Mouse (Mus musculus) left cerebral cortex, postnatal 14 days (tissue): ENCODE results near the gene Ctnna3. TPM values are rescaled to one million over a fixed set of nuclear protein-coding genes. Genes with fewer than 3 reads are reported as not detected.

Source experiments
- DNase-seq, 2 experiments: peaks; one replicate each; pipeline ENCODE4 v3.0.0; 2021 to 2022; ENCODE audit warnings: low spot score in 2 of 2, mixed read lengths in 1 of 2
- intact Hi-C: fragments of 180-260 bp; cut with DNase I; formaldehyde crosslinking; loops from one replicate; pipeline ENCODE4 v1.15.1; 2025
- total RNA-seq, 2 experiments: library from RNA; stranded (reverse); gene quantifications; 2 replicates each; pipeline ENCODE4 v1.2.3; 2021

The Ctnna3 gene
- total RNA-seq, 2 experiments from 2014 or later = 1.0 to 2.0 TPM

- DNase-seq = no peak
- intact Hi-C loops = no loop called here
Measured at GRCm38 (mm10) chr10:63457292-63458128, 27.6 kb downstream of the Ctnna3 start.

- intact Hi-C loops = no loop called here
- DNase-seq = no peak
Measured at GRCm38 (mm10) chr10:63460935-63461334, 31.0 kb downstream of the Ctnna3 start.

GRCm38 (mm10) chr10:63472473-63472872, 42.6 kb downstream of the Ctnna3 start:
- intact Hi-C loops = no loop called here
- no peak for DNase-seq

- intact Hi-C loops = loop anchor here (5.0 kb wide), 1 partner anchor 49 kb away; no protein-coding TSS in a partner anchor
Measured at GRCm38 (mm10) chr10:63476167-63476647, 46.3 kb downstream of the Ctnna3 start.

GRCm38 (mm10) chr10:63478946-63479345, 49.0 kb downstream of the Ctnna3 start:
- DNase-seq = no peak
- intact Hi-C loops = loop anchor here (5.0 kb wide), 1 partner anchor 52 kb away; no protein-coding TSS in a partner anchor

More at GRCm38 (mm10) chr10:63476167-63476647, 46.3 kb downstream of the Ctnna3 start:
- peak; percentile 54 to 73 for DNase-seq

- DNase-seq = no peak
- intact Hi-C loops = no loop called here
Measured at GRCm38 (mm10) chr10:63480066-63480465, 50.2 kb downstream of the Ctnna3 start.

GRCm38 (mm10) chr10:63488346-63488745, 58.4 kb downstream of the Ctnna3 start:
- intact Hi-C loops = no loop called here
- no peak for DNase-seq

GRCm38 (mm10) chr10:63523956-63524355, 94.1 kb downstream of the Ctnna3 start:
- intact Hi-C loops = no loop called here
- no peak for DNase-seq

GRCm38 (mm10) chr10:63526027-63526426, 96.1 kb downstream of the Ctnna3 start:
- DNase-seq = no peak
- intact Hi-C loops = no loop called here

GRCm38 (mm10) chr10:63532381-63532780, 102.5 kb downstream of the Ctnna3 start:
- DNase-seq = no peak

GRCm38 (mm10) chr10:63541754-63542153, 111.9 kb downstream of the Ctnna3 start:
- intact Hi-C loops = no loop called here

More at GRCm38 (mm10) chr10:63532381-63532780, 102.5 kb downstream of the Ctnna3 start:
- intact Hi-C loops = no loop called here

GRCm38 (mm10) chr10:63542493-63542892, 112.6 kb downstream of the Ctnna3 start:
- intact Hi-C loops = no loop called here
- DNase-seq = no peak

More at GRCm38 (mm10) chr10:63541754-63542153, 111.9 kb downstream of the Ctnna3 start:
- DNase-seq = peak in 1 of 2 experiments; percentile 3

GRCm38 (mm10) chr10:63566691-63567090, 136.8 kb downstream of the Ctnna3 start:
- intact Hi-C loops = no loop called here
- DNase-seq = no peak

- intact Hi-C loops = loop anchor here (5.0 kb wide), 1 partner anchor 149 kb away; the partner anchor contains the start of gene Gm7075
- DNase-seq = no peak
Measured at GRCm38 (mm10) chr10:63571561-63571960, 141.7 kb downstream of the Ctnna3 start.

- intact Hi-C loops = loop anchor here (5.0 kb wide), 1 partner anchor 151 kb away; the partner anchor contains the start of gene Gm7075
- DNase-seq = no peak
Measured at GRCm38 (mm10) chr10:63572866-63573265, 143.0 kb downstream of the Ctnna3 start.

- DNase-seq = peak; percentile 31 to 47
- intact Hi-C loops = loop anchor here (5.0 kb wide), 1 partner anchor 152 kb away; the partner anchor contains the start of gene Gm7075
Measured at GRCm38 (mm10) chr10:63574100-63574609, 144.3 kb downstream of the Ctnna3 start.

- peak; percentile 85 to 93 for DNase-seq
- intact Hi-C loops = loop anchor here (5.0 kb wide), 1 partner anchor 505 kb away; no protein-coding TSS in a partner anchor
Measured at GRCm38 (mm10) chr10:63582608-63583007, 152.7 kb downstream of the Ctnna3 start.

GRCm38 (mm10) chr10:63583798-63584374, 154.0 kb downstream of the Ctnna3 start:
- DNase-seq = no peak
- intact Hi-C loops = loop anchor here (5.0 kb wide), 1 partner anchor 503 kb away; no protein-coding TSS in a partner anchor

- no peak for DNase-seq
- intact Hi-C loops = no loop called here
Measured at GRCm38 (mm10) chr10:63599417-63599816, 169.5 kb downstream of the Ctnna3 start.

GRCm38 (mm10) chr10:63601206-63601605, 171.3 kb downstream of the Ctnna3 start:
- no peak for DNase-seq
- intact Hi-C loops = no loop called here
